Mouse (Mus musculus) forebrain, embryonic 16.5 days (tissue): ENCODE results near the gene Atrnl1. TPM values are rescaled to one million over a fixed set of nuclear protein-coding genes. Genes with fewer than 3 reads are reported as not detected.

Source experiments
- ATAC-seq: fragments of 200-750 bp; cut with Nextera tagmentation; 2 replicates; pipeline ENCODE4 v1.8.0; 2017; ENCODE audit warnings: mild to moderate bottlenecking, moderate library complexity
- H3K27ac ChIP-seq: fragments of 300-500 bp; sonication (generic); 2 replicates; pipeline ENCODE4 v1.5.1; 2014; ENCODE audit warnings: low read length, control low read depth
- H3K27me3 ChIP-seq: fragments of 300-500 bp; sonication (generic); replicated peaks from 2 replicates; pipeline ENCODE4 v1.6.1; 2014; ENCODE audit warnings: low read length; ENCODE audit not compliant: control insufficient read depth, insufficient read depth
- H3K36me3 ChIP-seq: fragments of 300-500 bp; sonication (generic); 2 replicates; pipeline ENCODE4 v1.6.1; 2014; ENCODE audit not compliant: control insufficient read depth, insufficient read depth
- H3K4me1 ChIP-seq: fragments of 300-500 bp; sonication (generic); replicated peaks from 2 replicates; pipeline ENCODE4 v1.6.1; 2014; ENCODE audit warnings: low read length; ENCODE audit not compliant: control insufficient read depth, insufficient read depth
- H3K4me2 ChIP-seq: fragments of 300-500 bp; sonication (generic); 2 replicates; pipeline ENCODE4 v1.6.1; 2014; ENCODE audit warnings: mild to moderate bottlenecking, low read length, control low read depth
- H3K4me3 ChIP-seq: fragments of 300-500 bp; sonication (generic); replicated peaks from 2 replicates; pipeline ENCODE4 v1.5.1; 2014; ENCODE audit warnings: mild to moderate bottlenecking, low read length, control low read depth
- H3K9ac ChIP-seq: fragments of 300-500 bp; sonication (generic); replicated peaks from 2 replicates; pipeline ENCODE4 v1.6.1; 2014; ENCODE audit warnings: low read depth, low read length, control low read depth
- H3K9me3 ChIP-seq: fragments of 300-500 bp; sonication (generic); 2 replicates; pipeline ENCODE4 v1.6.1; 2016; ENCODE audit warnings: low read length; ENCODE audit not compliant: control insufficient read depth
- WGBS: fragments of 180-500 bp; shearing (Covaris S2); extraction: QIAGEN DNeasy Blood & Tissue Kit; methylation state at CpG from one replicate; pipeline ENCODE4 v1.1.7; 2014; 5-methylcytosine and 5-hydroxymethylcytosine counted together
- polyA plus RNA-seq: library from polyadenylated mRNA; unstranded; fragments of >200 nt; fragmentation: Nextera tagmentation; extraction: Ambion mirVana; gene quantifications from 2 replicates; pipeline ENCODE4 v1.2.1, GENCODE M21; 2015

Gene Atrnl1
- polyA plus RNA-seq, 1 experiment from 2014 or later = 8.3 TPM

- no peaks in the 10 kb centered on the region for H3K36me3 ChIP-seq
- H3K4me1 ChIP-seq = no peaks in the 10 kb centered on the region
- H3K27ac ChIP-seq = no peak overlapping the region
- no peaks in the 10 kb centered on the region for H3K27me3 ChIP-seq
- no peaks in the 10 kb centered on the region for H3K9me3 ChIP-seq
- no peak for ATAC-seq
- no peak overlapping the region for H3K4me3 ChIP-seq
- H3K9ac ChIP-seq = no peak overlapping the region
- 87% methylated on average over 14 of the region's 14 CpGs for WGBS
- H3K4me2 ChIP-seq = no peak overlapping the region
Measured at GRCm38 (mm10) chr19:58023216-58023825, 412.5 kb downstream of the Atrnl1 start.

GRCm38 (mm10) chr19:58025053-58025452 lies 414.2 kb downstream of the Atrnl1 start:
- WGBS = 43% methylated on average over 2 of the region's 2 CpGs
- Histone ChIP-seq H3K36me3 (no peaks in the 10 kb centered on the region), H3K9me3 (peaks cover under 1% of the 10 kb centered on the region; the same call in 1 of the 2 replicates), H3K9ac (no peak overlapping the region), H3K27ac (no peak overlapping the region), H3K27me3 (no peaks in the 10 kb centered on the region), H3K4me3 (no peak overlapping the region), H3K4me2 (no peak overlapping the region), H3K4me1 (no peaks in the 10 kb centered on the region)
- peak; percentile 67 for ATAC-seq

- Histone ChIP-seq H3K27me3 (no peaks in the 10 kb centered on the region), H3K4me2 (no peak overlapping the region), H3K9ac (no peak overlapping the region), H3K9me3 (peaks cover 7% of the 10 kb centered on the region), H3K4me1 (no peaks in the 10 kb centered on the region), H3K4me3 (no peak overlapping the region), H3K27ac (no peak overlapping the region), H3K36me3 (no peaks in the 10 kb centered on the region)
- no peak for ATAC-seq
- 26% methylated on average over 2 of the region's 2 CpGs for WGBS
Measured at GRCm38 (mm10) chr19:58029661-58030060, 418.8 kb downstream of the Atrnl1 start.

GRCm38 (mm10) chr19:58033241-58033640 lies 422.4 kb downstream of the Atrnl1 start:
- no peaks in the 10 kb centered on the region for H3K36me3 ChIP-seq
- no peaks in the 10 kb centered on the region for H3K27me3 ChIP-seq
- H3K9me3 ChIP-seq = peaks cover 7% of the 10 kb centered on the region
- H3K9ac ChIP-seq = no peak overlapping the region
- WGBS = 93% methylated on average over 5 of the region's 5 CpGs
- H3K27ac ChIP-seq = no peak overlapping the region
- H3K4me2 ChIP-seq = no peak overlapping the region
- no peaks in the 10 kb centered on the region for H3K4me1 ChIP-seq
- ATAC-seq = no peak
- H3K4me3 ChIP-seq = no peak overlapping the region

GRCm38 (mm10) chr19:58036166-58036565 lies 425.3 kb downstream of the Atrnl1 start:
- ATAC-seq = no peak
- 87% methylated on average over 3 of the region's 3 CpGs for WGBS
- no peak overlapping the region for H3K4me3 ChIP-seq

GRCm38 (mm10) chr19:58043120-58043519 lies 432.3 kb downstream of the Atrnl1 start:
- no peak overlapping the region for H3K9ac ChIP-seq
- H3K36me3 ChIP-seq = no peaks in the 10 kb centered on the region; the same call in 1 of the 2 replicates
- WGBS = 78% methylated on average over 8 of the region's 8 CpGs
- H3K27ac ChIP-seq = no peak overlapping the region
- ATAC-seq = no peak
- H3K4me2 ChIP-seq = no peak overlapping the region
- H3K4me3 ChIP-seq = no peak overlapping the region
- H3K4me1 ChIP-seq = 0 out of 2 replicates have a peak, but pooled peaks cover 3% of the 10 kb centered on the region
- H3K9me3 ChIP-seq = no peaks in the 10 kb centered on the region
- no peaks in the 10 kb centered on the region for H3K27me3 ChIP-seq

More at GRCm38 (mm10) chr19:58036166-58036565, 425.3 kb downstream of the Atrnl1 start:
- Histone ChIP-seq H3K27ac (no peak overlapping the region), H3K27me3 (no peaks in the 10 kb centered on the region), H3K9me3 (no peaks in the 10 kb centered on the region), H3K4me1 (no peaks in the 10 kb centered on the region), H3K4me2 (no peak overlapping the region), H3K36me3 (no peaks in the 10 kb centered on the region; the same call in 1 of the 2 replicates), H3K9ac (no peak overlapping the region)

GRCm38 (mm10) chr19:58043550-58043949 lies 432.7 kb downstream of the Atrnl1 start:
- H3K36me3 ChIP-seq = no peaks in the 10 kb centered on the region; the same call in 1 of the 2 replicates
- H3K4me3 ChIP-seq = no peak overlapping the region
- no peak overlapping the region for H3K9ac ChIP-seq
- no peaks in the 10 kb centered on the region for H3K27me3 ChIP-seq
- no peak overlapping the region for H3K27ac ChIP-seq
- ATAC-seq = no peak
- H3K9me3 ChIP-seq = no peaks in the 10 kb centered on the region
- 0 out of 2 replicates have a peak, but pooled peaks cover 3% of the 10 kb centered on the region for H3K4me1 ChIP-seq
- no peak overlapping the region for H3K4me2 ChIP-seq
- 53% methylated on average over 4 of the region's 4 CpGs for WGBS

- no peaks in the 10 kb centered on the region; the same call in 1 of the 2 replicates for H3K36me3 ChIP-seq
- H3K9me3 ChIP-seq = no peaks in the 10 kb centered on the region
- no peak overlapping the region for H3K27ac ChIP-seq
- WGBS = 94% methylated on average over 5 of the region's 5 CpGs
- no peak overlapping the region for H3K9ac ChIP-seq
- H3K4me1 ChIP-seq = 0 out of 2 replicates have a peak, but pooled peaks cover 3% of the 10 kb centered on the region
- H3K4me3 ChIP-seq = no peak overlapping the region
- H3K4me2 ChIP-seq = no peak overlapping the region
- no peaks in the 10 kb centered on the region for H3K27me3 ChIP-seq
- ATAC-seq = no peak
Measured at GRCm38 (mm10) chr19:58044816-58045215, 434.0 kb downstream of the Atrnl1 start.

- Histone ChIP-seq H3K36me3 (no peaks in the 10 kb centered on the region), H3K4me1 (0 out of 2 replicates have a peak, but pooled peaks cover 3% of the 10 kb centered on the region), H3K9ac (no peak overlapping the region), H3K27me3 (no peaks in the 10 kb centered on the region), H3K9me3 (no peaks in the 10 kb centered on the region), H3K4me3 (no peak overlapping the region), H3K27ac (no peak overlapping the region), H3K4me2 (no peak overlapping the region)
- 88% methylated on average over 7 of the region's 7 CpGs for WGBS
- ATAC-seq = no peak
Measured at GRCm38 (mm10) chr19:58046656-58047055, 435.8 kb downstream of the Atrnl1 start.
